Mouse (Mus musculus): ENCODE data around the gene 9130230L23Rik. TPM values are rescaled to one million over a fixed set of nuclear protein-coding genes. Genes with fewer than 3 reads are reported as not detected.

Gene 9130230L23Rik
- 59.0 and 60.0 TPM in 2 replicates for polyA plus RNA-seq (2012; rRNA removed)

GRCm38 (mm10) chr5:66004134-66004925 lies at the start of gene 9130230L23Rik:
Gene 9130230L23Rik, minus strand, starts transcription at chr5:66004285.
- peak; percentile 98 for DNase-seq (ENCODE audit: low read depth)

GRCm38 (mm10) chr5:66052777-66053548 lies 48.9 kb upstream of the 9130230L23Rik start:
- no peak for DNase-seq (ENCODE audit: low read depth)

- DNase-seq (ENCODE audit: low read depth): no peak
Measured at GRCm38 (mm10) chr5:66050841-66051240, 46.8 kb upstream of the 9130230L23Rik start.

- DNase-seq (ENCODE audit: low read depth): no peak
Measured at GRCm38 (mm10) chr5:66046356-66046755, 42.3 kb upstream of the 9130230L23Rik start.

- DNase-seq (ENCODE audit: low read depth): no peak
Measured at GRCm38 (mm10) chr5:66043897-66044296, 39.8 kb upstream of the 9130230L23Rik start.

- no peak for DNase-seq (ENCODE audit: low read depth)
Measured at GRCm38 (mm10) chr5:66042651-66043340, 38.7 kb upstream of the 9130230L23Rik start.

GRCm38 (mm10) chr5:66040744-66041279 lies 36.7 kb upstream of the 9130230L23Rik start:
- no peak for DNase-seq (ENCODE audit: low read depth)

- DNase-seq (ENCODE audit: low read depth): no peak
Measured at GRCm38 (mm10) chr5:66039813-66040212, 35.7 kb upstream of the 9130230L23Rik start.

- DNase-seq (ENCODE audit: low read depth): no peak
Measured at GRCm38 (mm10) chr5:66037066-66037465, 33.0 kb upstream of the 9130230L23Rik start.

GRCm38 (mm10) chr5:66036440-66037054 lies 32.5 kb upstream of the 9130230L23Rik start:
- no peak for DNase-seq (ENCODE audit: low read depth)

GRCm38 (mm10) chr5:66034375-66035195 lies 30.5 kb upstream of the 9130230L23Rik start:
- peak; percentile 38 for DNase-seq (ENCODE audit: low read depth)

GRCm38 (mm10) chr5:66032826-66033225 lies 28.7 kb upstream of the 9130230L23Rik start:
- no peak for DNase-seq (ENCODE audit: low read depth)

GRCm38 (mm10) chr5:66031699-66032098 lies 27.6 kb upstream of the 9130230L23Rik start:
- no peak for DNase-seq (ENCODE audit: low read depth)

GRCm38 (mm10) chr5:66028232-66028631 lies 24.1 kb upstream of the 9130230L23Rik start:
- no peak for DNase-seq (ENCODE audit: low read depth)

- no peak for DNase-seq (ENCODE audit: low read depth)
Measured at GRCm38 (mm10) chr5:66027206-66027605, 23.1 kb upstream of the 9130230L23Rik start.

- no peak for DNase-seq (ENCODE audit: low read depth)
Measured at GRCm38 (mm10) chr5:66026796-66027195, 22.7 kb upstream of the 9130230L23Rik start.

- DNase-seq (ENCODE audit: low read depth): no peak
Measured at GRCm38 (mm10) chr5:66015449-66015961, 11.4 kb upstream of the 9130230L23Rik start.

GRCm38 (mm10) chr5:66014437-66014836 lies 10.4 kb upstream of the 9130230L23Rik start:
- DNase-seq (ENCODE audit: low read depth): no peak

GRCm38 (mm10) chr5:66013999-66014398 lies 9.9 kb upstream of the 9130230L23Rik start:
- no peak for DNase-seq (ENCODE audit: low read depth)

GRCm38 (mm10) chr5:66008245-66008967 lies 4.3 kb upstream of the 9130230L23Rik start:
- no peak for DNase-seq (ENCODE audit: low read depth)

Measured in gonadal fat pad, adult 2 months (tissue).